Mouse (Mus musculus) urinary bladder, adult 2 months (tissue): ENCODE results near the gene Atp6v0a2. TPM values are rescaled to one million over a fixed set of nuclear protein-coding genes. Genes with fewer than 3 reads are reported as not detected.
"Not testable (repeated sequence)": the region's sequence is repeated elsewhere in the genome, so short reads cannot be mapped to it uniquely, and the experiment has no call there.

Experiments
- DNase-seq: peaks from one replicate; pipeline ENCODE4 v3.0.0; 2022; ENCODE audit warnings: low spot score
- polyA plus RNA-seq: library from polyadenylated mRNA; depleted of rRNA; stranded (reverse); fragments of >200 nt; gene quantifications from 2 replicates; pipeline ENCODE4 v1.2.3, GENCODE M21; 2012; rRNA removed

The Atp6v0a2 gene
- 35.7 and 36.5 TPM in 2 replicates for polyA plus RNA-seq

DNA sequence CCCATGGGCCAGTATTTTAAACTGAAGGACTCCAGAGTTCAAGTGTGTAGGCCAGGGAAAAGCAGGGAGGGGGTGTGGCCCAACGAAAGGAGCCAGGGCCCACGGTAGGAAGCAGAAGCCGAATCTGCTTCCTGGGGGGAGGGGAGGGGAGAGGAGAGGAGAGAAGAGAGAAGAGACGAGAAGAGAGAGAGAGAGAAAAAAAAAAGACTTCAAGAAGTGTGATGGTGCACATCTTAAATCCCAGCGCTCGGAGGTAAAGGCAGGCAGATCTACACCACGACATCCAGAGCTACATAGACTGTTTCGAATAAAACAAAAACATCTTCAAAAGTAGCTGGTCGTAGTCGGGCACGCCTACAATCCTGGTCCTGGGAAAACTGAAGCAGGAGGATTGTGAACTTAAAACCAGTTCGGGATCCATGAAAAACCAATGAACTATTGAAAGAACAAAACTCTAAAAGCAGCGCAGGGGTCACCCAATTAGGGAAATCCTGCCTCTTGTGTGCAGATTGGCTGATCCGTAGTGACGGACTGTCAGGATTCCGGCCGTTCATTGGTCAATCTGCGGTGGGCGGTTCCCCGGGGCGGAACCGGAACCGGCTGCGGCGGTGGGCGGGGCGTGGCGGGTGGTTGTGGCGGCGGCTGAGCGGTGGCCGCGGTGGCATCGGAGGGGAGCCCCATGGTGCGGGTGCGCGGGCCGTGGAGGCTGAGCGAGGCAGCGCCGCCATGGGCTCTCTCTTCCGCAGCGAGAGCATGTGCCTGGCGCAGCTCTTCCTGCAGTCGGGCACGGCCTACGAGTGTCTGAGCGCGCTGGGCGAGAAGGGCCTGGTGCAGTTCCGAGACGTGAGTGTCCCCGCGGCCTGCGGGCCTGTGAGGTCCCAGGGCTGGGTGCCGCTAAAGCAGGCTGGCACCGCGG, at the start of gene Atp6v0a2:
Atp6v0a2 (plus strand) TSS at position 129 of the 916 bp plus-strand sequence.
- DNase-seq: peak; percentile 88

DNA sequence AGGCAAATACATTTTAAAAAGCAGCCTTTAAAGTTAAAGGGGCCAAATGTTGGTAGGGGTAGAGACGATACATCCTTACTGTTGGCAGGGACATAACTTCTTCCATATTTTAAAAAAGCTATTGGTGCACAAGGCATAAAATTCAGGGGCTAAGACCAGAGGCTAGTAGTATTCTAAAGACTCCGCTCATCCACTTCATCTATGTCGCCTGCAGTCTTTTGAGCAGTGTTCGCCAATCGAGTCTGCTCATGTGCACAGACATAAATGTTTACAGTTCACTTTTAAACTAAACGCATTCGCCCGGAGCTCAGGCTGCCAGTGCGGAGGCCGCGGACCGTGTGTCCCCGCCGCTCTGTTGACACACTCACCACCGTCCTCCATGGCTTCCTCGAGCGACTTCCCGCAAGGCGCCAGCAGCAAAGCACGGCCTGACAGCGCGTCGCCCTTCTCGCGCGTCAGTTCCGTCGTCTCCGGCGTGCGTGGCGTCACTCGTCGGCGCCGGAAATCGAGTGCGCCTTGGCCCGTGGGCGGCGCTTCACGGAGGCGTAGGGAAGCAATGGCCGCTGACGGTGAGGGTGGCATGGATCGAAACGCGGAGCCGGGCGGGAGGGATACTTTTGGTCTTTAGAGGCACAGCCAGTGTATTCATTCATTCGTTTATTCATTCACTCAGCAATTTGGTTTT, 49.6 kb upstream of the Atp6v0a2 start, which contains the start of the genes Eif2b1 and Gtf2h3:
Eif2b1 (minus strand) TSS at position 499 of the 685 bp plus-strand sequence.
Gtf2h3 (plus strand) TSS at position 508 of the 685 bp plus-strand sequence.
- DNase-seq: peak; percentile 85

DNA sequence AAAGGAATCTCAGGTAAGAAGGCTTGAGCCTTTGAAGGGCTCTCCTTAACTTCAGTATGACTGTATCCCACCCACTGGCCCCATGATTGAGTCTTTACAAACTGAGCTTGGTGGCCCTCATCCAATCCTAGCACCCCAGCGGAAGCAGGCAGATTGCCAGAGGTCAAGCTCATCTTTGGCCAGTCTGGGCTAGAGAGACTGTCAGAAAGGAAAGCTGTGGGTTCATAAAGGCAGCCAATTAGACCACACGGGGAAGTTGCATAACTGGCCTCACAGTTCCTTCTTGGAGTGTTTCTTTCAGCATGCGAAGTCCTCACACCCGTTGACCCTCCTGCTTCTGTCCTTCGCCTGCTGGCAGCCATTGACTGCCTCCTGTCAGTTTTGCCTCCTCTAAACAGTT, 45.9 kb upstream of the Atp6v0a2 start:
- DNase-seq: no peak

DNA sequence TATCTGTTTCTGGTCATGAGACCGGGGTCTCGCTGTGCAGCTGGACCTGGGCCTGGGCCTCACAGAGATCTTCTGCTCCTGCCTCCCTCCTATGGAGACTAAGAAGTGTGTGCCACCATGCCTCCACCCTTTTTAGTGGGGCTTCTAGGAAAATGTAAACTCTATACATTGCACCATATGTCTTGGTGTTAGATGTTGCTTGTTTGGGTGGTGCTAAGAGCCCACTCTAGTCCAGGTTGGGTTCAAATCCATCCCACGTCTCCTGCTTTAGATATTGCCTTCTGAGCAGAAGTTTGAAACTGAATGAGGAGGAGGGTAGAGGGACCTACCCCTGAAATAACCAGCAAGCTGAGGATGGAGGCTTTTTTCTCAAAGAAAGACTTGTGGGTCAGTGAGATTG, 35.6 kb upstream of the Atp6v0a2 start:
- DNase-seq: no peak

DNA sequence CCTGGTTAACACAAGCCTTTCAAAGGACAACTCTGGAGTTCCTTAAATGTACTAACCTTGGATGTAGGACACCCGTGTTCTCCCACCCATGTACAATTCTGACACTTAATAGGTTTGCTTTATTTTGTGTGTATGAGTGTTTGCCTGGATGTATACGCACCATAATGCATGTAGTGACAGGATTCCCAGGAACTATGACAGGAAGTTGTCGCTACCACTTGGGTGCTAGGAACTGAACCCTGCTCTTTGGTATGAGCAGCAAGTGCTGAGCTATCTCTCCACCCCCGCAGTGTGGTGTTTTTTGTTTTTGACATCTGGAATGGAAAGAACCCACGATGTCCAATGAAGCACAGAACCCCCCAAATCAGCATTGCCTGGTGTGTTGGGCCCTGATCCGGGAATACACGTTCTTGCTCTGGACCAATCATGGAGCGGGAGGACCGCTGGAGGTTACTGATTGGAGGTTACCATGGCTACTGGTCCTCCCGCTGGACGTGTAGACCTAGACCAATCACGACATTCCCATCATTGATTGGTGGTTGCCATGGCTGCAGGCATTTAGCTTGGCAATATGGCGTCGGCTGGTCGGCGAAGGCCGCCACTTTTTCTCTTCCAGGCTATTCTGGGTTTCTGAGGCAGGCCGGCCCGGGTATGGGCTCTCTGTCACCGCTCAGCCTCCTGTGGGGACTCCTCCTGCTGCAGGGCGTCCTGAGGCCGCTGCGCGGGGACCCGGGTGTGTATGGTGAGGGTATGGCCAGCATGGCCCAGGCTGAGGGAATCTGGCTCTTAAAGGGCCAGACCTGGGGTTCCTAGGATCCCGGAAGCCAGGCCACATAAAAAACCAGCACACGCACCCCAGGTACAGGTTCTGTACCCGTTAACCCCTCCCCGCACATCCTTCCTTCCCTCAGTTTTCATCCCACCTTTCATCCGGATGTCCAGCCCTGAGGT, 29.9 kb upstream of the Atp6v0a2 start:
- peak; percentile 65 for DNase-seq

DNA sequence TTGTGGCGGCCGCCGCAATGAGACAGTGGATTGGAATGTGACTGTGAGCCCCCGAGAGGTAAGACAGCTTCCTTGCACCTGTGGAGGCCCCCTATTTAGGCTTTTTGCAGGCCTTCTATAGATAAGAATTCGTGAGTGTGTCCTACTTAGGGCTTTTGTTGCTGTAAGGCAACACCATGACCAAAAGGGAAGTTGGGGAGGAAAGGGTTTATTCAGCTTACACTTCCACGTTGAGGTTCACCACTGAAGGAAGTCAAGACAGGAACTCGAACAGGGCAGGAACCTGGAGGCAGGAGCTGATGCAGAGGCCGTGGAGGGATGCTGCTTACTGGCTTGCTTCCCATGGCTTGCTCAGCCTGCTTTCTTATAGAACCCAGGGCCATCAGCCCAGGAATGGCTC, 28.6 kb upstream of the Atp6v0a2 start:
- not testable (repeated sequence) for DNase-seq

DNA sequence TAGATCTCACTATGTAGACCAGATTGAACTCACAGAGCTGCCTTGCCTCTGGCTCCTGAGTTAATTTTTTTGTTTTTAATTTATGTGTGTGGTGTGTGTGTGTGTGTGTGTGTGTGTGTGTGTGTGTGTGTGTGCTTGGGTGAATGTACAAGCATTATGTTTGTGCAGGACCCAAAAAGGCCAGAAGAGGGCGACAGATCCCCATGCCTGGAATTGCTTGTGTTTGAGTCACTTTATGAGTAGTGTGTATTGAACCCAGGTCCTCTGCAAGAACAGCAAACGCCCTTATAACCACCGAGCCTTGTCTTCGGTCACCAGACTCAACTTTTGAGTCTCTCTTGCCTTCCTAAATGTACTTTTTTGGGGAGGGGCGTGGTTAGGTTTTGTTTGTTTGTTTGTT, 26.0 kb upstream of the Atp6v0a2 start:
- DNase-seq: no peak

DNA sequence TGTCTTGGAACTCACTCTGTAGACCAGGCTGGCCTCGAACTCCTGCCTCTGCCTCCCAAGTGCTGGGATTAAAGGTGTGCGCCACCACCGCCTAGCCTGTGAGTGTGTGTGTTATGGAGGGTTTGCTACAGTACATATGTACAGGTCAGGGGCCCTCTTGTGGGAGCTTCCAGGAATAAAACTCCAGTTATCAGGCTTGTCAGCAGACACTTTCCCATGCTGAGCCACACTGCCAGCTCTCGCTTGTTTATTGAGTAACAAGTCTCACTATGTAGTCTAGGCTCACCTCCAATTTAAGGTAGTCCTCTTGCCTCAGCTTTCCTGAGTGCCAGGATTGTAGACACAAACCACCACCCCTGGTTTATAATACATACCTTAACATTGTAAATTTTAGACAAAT, 24.1 kb upstream of the Atp6v0a2 start:
- DNase-seq: no peak

DNA sequence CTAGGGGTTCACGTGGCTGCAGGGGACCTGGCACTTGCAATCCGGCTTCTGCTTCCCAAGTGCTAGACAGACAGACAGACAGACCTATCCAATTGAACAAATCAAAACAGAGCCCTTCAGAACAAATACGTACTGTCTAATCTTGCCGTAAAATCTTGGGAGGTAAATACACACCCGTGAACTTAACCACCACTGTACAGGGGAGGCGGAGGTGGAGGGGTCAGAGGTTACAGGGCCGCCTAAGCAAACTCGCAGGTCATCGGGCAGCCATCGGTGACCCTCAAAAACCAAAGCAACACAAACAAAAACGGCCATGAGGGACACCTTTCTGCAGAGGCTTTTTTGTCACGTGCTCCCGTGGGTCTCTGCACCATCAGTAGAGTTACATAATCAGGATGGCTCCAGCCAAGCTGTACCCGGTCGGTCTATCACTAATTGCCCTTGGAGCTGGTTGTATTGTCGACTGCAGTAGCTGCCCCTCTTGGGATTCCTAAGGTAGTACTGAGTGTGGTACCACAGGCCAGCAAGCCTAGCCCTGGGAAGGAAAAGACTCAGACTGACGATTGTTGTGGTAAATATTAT, 23.2 kb upstream of the Atp6v0a2 start:
- DNase-seq: no peak

DNA sequence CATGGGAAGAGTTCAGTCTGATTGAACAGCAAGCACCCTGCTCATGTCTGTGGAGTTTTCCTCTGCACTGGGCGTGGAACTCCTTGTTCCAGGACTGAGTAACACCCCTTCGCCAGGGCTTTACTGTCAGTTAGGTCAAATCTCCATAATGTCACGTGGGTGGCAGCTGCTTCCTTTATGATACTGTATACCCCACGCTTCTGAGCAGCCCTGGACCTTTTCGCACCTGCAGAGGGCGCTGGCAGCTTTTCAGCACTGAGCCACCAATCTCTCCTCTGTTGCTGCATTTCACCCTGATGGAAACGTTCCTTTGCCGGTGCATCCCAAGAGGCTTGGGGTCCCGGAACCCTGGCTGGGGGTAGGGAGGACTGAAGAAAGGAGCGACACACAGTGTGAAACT, 17.4 kb upstream of the Atp6v0a2 start:
- DNase-seq: no peak

DNA sequence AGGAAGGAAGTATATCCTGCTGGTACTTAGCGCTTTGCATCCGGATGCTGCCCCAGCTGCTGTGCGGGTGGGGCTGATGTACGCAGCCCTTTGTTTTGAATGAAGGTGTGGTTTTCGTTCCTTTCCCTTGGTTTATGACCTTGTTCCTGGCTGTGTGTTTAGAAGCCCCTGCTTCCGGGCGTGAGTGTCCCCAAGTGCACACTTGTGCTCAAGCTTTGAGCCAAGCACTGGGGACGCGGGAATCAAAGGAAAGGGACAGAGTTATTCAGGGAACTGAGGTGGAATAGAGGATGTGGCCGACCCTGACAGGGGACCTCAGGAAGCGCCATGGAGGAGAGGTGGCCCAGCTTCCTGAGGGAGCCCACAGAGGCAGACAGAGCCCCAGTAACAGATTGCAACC, 13.7 kb upstream of the Atp6v0a2 start:
- no peak for DNase-seq

DNA sequence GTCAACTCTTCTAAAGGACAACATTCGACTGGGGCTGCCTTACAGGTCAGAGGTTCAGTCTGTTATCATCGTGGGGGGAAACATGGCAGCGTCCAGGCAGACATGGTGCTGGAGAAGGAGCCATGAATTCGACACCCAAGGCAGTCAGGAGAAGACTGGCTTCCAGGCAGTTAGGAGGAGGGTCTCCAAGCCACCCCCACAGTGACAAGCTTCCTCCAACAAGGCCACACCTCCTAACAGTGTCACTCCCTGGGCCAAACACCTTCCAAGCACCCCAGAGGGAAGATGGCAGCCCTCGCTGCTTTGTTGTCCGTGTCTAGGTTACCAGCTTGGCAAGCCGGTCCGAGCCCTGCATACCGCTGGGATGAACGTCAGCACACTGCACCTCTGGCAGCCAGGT, 9.7 kb upstream of the Atp6v0a2 start:
- DNase-seq: no peak

DNA sequence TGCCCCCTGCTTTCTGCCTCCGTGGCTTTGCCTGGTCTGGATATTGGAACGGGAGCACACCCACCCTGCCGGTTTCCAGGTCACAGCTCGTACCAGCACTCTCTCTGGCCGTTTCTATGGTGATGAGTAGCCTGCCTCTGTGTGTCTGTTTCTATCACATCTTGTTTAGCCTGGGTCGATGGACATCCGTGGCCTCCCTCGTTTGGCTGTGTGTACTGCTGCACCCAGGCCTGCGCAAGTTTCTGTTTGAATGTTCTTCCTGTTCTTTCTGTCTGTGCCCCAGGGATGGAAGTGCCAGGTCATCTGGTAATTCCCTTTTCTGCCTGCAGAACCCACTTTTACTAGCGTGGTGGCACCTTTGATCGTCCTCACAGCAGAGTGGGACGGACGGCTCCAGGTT, 7.0 kb upstream of the Atp6v0a2 start:
- no peak for DNase-seq

DNA sequence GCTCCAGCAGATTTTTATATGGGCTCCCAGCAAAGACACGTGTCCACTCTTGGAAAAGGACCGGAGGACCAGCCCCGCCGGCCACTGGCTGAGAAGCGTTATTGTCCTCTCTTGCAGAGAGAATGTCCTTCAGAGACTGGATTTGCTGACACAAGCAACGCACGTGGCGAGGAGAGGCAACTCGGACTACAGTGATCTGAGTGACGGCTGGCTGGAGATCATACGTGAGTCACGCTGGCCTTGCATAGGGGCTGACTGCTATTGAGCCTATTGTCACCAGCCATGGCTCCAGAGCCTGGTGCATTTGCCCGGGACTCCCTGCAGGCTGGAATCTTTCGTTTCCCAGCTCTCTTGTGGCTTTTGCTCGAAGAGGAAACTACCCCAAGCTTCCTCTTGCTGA, 5.5 kb upstream of the Atp6v0a2 start:
- no peak for DNase-seq

DNA sequence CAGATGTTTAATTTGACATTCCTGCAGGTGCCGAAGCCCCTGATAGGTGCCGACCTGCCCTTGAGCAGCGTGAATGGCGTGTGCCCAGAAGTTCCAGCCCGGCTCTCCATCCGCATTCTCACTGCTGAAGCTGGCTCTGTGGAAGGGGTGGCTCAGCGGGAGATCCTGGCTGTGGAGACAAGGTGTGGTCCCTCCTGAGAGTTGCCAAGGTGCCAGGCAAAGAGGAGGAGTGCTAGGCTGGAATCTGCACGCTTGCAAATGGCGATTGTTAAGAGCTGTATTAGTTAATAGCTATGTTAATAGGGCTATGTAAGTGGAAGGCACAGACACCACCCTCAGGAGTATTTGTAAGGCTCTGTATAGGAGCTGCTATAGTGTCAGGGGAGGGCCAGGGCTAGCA, 4.1 kb upstream of the Atp6v0a2 start:
- no peak for DNase-seq

DNA sequence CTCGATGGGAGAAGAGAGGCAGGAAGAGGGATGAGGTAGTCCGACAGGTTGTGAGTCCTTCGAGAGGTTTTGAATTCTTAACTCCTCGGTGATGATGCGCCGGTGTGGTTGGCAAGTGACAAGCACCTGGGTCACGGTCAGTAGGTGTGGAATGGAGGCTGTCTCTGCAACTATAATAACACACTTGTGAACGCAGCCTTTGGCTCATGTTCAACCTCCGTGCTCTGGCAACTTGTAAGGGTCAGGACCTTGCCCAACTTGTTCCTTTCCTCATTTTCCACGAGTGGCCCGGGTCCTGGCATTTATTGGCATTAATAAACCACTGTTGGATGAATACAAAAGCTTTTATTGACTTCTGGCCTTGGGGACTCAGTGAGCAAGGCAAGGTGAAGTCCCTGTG, 1.3 kb downstream of the Atp6v0a2 start:
- no peak for DNase-seq

DNA sequence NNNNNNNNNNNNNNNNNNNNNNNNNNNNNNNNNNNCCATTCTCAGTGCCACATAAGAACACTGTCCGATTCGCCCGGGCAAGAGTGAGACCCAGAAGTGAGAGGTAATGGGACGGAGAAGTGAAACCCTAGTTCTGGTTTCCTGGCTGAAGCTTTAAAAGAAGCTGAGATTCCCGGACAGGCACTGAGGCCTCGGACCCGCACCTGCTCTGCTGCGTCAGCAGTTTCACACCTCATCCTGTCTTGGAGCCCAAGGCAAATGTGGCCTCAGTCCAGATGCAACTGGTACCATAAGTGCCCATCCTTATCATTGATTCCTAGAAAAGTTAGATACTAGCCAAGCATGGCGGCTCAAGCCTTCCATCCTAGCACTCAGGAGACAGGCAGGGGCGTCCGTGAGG, 3.3 kb downstream of the Atp6v0a2 start:
- DNase-seq: no peak

DNA sequence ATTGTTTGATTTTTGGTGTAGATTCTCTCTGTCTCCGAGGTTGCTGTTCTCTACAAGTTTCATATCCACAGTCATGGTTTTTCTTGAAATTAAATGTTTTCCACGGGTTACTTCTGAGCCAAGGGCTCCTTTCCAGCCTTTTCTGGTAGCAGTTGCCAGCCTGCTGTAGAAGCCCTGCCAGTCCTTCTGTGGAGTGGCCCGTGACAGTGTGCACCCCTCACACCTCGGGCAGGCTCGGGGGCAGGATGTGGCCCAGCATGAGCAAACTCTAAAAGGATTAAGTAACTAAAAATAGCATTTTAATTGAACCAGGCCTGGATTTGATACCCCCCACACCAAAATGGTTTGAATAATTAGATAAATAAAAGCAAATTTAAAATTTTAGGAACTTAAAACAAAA, 4.1 kb downstream of the Atp6v0a2 start:
- no peak for DNase-seq

DNA sequence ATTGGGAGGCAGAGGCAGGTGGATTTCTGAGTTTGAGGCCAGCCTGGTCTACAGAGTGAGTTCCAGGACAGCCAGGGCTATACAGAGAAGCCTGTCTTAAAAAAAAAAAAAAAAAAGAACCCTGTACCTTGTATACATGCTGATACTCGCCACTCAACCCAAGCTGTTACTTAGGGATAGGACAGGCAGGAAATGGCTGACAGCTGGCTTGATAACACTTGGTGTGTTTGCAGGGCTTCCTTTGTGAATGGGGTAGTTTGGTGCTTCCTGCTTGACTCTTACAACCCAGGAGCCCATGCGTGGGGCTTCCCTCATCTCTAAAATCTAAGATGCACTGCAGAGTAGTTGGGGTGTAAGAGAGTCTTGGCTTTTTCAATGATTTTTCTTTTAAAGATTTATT, 5.0 kb downstream of the Atp6v0a2 start:
- no peak for DNase-seq

DNA sequence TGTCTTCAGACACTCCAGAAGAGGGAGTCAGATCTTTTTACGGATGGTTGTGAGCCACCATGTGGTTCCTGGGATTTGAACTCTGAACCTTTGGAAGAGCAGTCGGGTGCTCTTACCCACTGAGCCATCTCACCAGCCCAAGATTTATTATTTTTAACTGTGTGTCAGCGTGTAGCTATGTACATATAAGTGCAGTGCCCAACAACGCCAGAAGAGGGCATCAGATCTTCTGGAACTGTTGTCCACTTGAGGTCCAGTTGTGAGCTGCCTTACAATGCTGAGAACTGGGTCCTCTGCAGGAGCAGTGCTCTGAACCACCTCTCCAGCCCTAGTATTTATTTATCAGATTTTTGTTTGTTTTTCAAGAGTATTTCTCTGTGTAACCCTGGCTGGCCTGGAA, 6.7 kb downstream of the Atp6v0a2 start:
- not testable (repeated sequence) for DNase-seq

DNA sequence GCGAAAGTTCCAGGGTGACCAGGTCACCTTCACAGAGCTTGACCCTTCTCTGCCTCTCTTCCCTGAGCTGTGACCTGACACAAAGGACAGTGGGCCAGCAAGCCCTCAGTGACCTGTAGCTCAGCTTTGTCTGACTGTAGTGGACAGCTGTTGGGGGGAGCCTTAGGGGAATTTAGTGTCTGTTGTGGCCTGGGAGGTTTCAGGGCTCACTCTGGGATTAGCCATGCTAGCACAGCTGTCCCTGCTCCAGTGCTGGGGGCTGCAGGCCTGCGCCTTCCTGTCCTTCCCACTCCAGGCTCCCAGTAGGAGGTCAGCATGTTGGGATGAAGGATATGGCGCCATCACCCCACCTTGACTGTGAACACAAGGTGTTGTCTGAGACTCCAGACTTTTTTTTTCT, 7.8 kb downstream of the Atp6v0a2 start:
- no peak for DNase-seq
